Mouse (Mus musculus) CH12.LX (cell line): Measurements from ENCODE around the gene B3galt4.

Source experiments
- CTCF ChIP-seq, 2 experiments: IDR thresholded peaks in 1 of 2; conservative IDR thresholded peaks in 1 of 2; 2 replicates each; pipeline ENCODE4 v1.5.1; 2011 to 2012; ENCODE audit warnings: low read depth in 2 of 2, low read length in 2 of 2, improper control_type of control experiment in 1 of 2, inconsistent platforms in 1 of 2, mild to moderate bottlenecking in 1 of 2, moderate library complexity in 1 of 2
- EP300 ChIP-seq: IDR thresholded peaks from 2 replicates; pipeline ENCODE4 v1.6.1; 2011; ENCODE audit warnings: low read length, improper control_type of control experiment
- MAX ChIP-seq: IDR thresholded peaks from 2 replicates; pipeline ENCODE4 v1.6.1; 2011; ENCODE audit warnings: low read length, improper control_type of control experiment
- PAX5 ChIP-seq: IDR thresholded peaks from 2 replicates; pipeline ENCODE4 v1.6.1; 2012; ENCODE audit warnings: low read length, inconsistent platforms, mixed read lengths
- POLR2A ChIP-seq: IDR thresholded peaks from 2 replicates; pipeline ENCODE4 v1.6.1; 2011; ENCODE audit warnings: low read depth, mild to moderate bottlenecking, improper control_type of control experiment, low read length
- SMC3 ChIP-seq: IDR thresholded peaks from 2 replicates; pipeline ENCODE4 v1.6.1; 2011; ENCODE audit warnings: low read depth, low read length, improper control_type of control experiment
- USF1 ChIP-seq: IDR thresholded peaks from 2 replicates; pipeline ENCODE4 v1.6.1; 2014; ENCODE audit warnings: low read depth, mild to moderate bottlenecking, inconsistent platforms, low read length, improper control_type of control experiment
- ZC3H11A ChIP-seq: IDR thresholded peaks from 2 replicates; pipeline ENCODE4 v1.6.1; 2012; ENCODE audit warnings: low read depth, mild to moderate bottlenecking, inconsistent platforms, low read length, improper control_type of control experiment
- ZNF384 ChIP-seq: IDR thresholded peaks from 2 replicates; pipeline ENCODE4 v1.6.1; 2012; ENCODE audit warnings: low read depth, low read length, improper control_type of control experiment, inconsistent platforms

DNA sequence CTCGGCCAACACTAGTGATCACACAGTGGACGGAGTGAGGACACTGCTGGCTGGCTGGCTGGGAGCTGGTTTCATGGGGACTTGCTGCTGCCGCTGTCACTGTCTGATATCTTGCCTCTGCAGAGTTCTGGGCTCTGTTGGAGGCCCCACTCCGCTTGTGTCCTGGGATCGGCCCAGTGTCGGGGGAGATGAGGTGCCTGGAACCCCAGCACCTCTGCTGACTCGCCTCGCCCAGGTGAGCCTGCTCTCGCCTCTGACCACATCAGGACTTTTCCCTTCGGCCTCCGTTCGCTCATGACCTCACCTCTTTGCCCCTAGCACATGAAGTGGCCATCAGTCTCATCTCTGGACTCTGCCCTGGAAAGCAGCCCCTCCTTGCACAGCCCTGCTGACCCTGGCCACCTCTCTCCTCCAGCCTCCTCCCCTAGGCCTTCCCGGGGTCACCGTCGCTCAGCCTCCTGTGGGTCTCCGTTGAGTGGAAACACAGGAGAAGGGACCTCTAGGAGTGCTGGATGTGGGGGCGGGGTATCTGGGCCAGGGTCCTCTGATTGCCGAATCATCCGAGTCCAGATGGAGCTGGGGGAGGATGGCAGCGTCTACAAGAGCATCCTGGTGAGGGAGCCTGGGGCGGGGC is 15.7 kb downstream of the B3galt4 start:
- TF ChIP-seq USF1, result no peak
- TF ChIP-seq SMC3, result no peak
- TF ChIP-seq CTCF (conservative IDR thresholded peaks at IDR 0.05 in 1 of 2, IDR thresholded peaks at IDR 0.05 in 1 of 2; ENCODE audit: low read depth in 2 of 2, low read length in 2 of 2), result no peak
- no peak for TF ChIP-seq POLR2A
- no peak for TF ChIP-seq PAX5
- TF ChIP-seq MAX, result no peak
- TF ChIP-seq ZC3H11A, result no peak
- no peak for TF ChIP-seq ZNF384
- TF ChIP-seq EP300, result no peak
